Mouse (Mus musculus): ENCODE measurements around the gene Ednrb. TPM values are rescaled to one million over a fixed set of nuclear protein-coding genes. Genes with fewer than 3 reads are reported as not detected.

Ednrb gene
- total and polyA plus RNA-seq, 2 experiments from 2014 or later: 61.8 to 63.6 TPM

- Histone ChIP-seq H3K9me3 (replicated peaks; ENCODE audit: control insufficient read depth, low read length) (no peaks in the 10 kb centered on the region), H3K4me3 (ENCODE audit: low read depth, low read length) (no peak overlapping the region), H3K36me3 (replicated peaks; ENCODE audit: control insufficient read depth, insufficient read depth, low read length) (no peaks in the 10 kb centered on the region), H3K27ac (ENCODE audit: low read depth) (no peak overlapping the region), H3K9ac (replicated peaks; ENCODE audit: low read depth, low read length) (no peak overlapping the region), H3K4me1 (ENCODE audit: control insufficient read depth, insufficient read depth) (no peaks in the 10 kb centered on the region), H3K4me2 (ENCODE audit: low read depth, low read length) (no peak overlapping the region), H3K27me3 (ENCODE audit: control insufficient read depth, insufficient read depth, low read length) (no peaks in the 10 kb centered on the region)
- ATAC-seq (ENCODE audit: insufficient read depth, low read depth) (no peak), DNase-seq (ENCODE audit: low spot score) (no peak)
- 88% methylated on average over 2 of the region's 2 CpGs for WGBS
- TF ChIP-seq EP300 (IDR thresholded peaks at IDR 0.05; ENCODE audit: low read depth) (no peak), CTCF (IDR thresholded peaks at IDR 0.05; ENCODE audit: low read depth) (no peak)
These were observed 32.9 kb upstream of the Ednrb start for GRCm38 (mm10) chr14:103877117-103877516.

- DNase-seq (ENCODE audit: low spot score) (no peak), ATAC-seq (ENCODE audit: insufficient read depth, low read depth) (no peak)
- Histone ChIP-seq H3K4me1 (ENCODE audit: control insufficient read depth, insufficient read depth) (no peaks in the 10 kb centered on the region), H3K27me3 (ENCODE audit: control insufficient read depth, insufficient read depth, low read length) (no peaks in the 10 kb centered on the region), H3K9ac (replicated peaks; ENCODE audit: low read depth, low read length) (no peak overlapping the region), H3K27ac (ENCODE audit: low read depth) (no peak overlapping the region), H3K36me3 (replicated peaks; ENCODE audit: control insufficient read depth, insufficient read depth, low read length) (no peaks in the 10 kb centered on the region), H3K9me3 (replicated peaks; ENCODE audit: control insufficient read depth, low read length) (no peaks in the 10 kb centered on the region), H3K4me3 (ENCODE audit: low read depth, low read length) (no peak overlapping the region), H3K4me2 (ENCODE audit: low read depth, low read length) (no peak overlapping the region)
- 71% methylated on average over 3 of the region's 3 CpGs for WGBS
- TF ChIP-seq CTCF (IDR thresholded peaks at IDR 0.05; ENCODE audit: low read depth) (no peak), EP300 (IDR thresholded peaks at IDR 0.05; ENCODE audit: low read depth) (no peak)
These were observed 32.4 kb upstream of the Ednrb start for GRCm38 (mm10) chr14:103876598-103876997.

GRCm38 (mm10) chr14:103866636-103867035 lies 22.4 kb upstream of the Ednrb start:
- Histone ChIP-seq H3K4me2 (ENCODE audit: low read depth, low read length) (no peak overlapping the region), H3K4me3 (ENCODE audit: low read depth, low read length) (no peak overlapping the region), H3K27ac (ENCODE audit: low read depth) (no peak overlapping the region), H3K4me1 (ENCODE audit: control insufficient read depth, insufficient read depth) (no peaks in the 10 kb centered on the region), H3K9ac (replicated peaks; ENCODE audit: low read depth, low read length) (no peak overlapping the region), H3K27me3 (ENCODE audit: control insufficient read depth, insufficient read depth, low read length) (no peaks in the 10 kb centered on the region), H3K36me3 (replicated peaks; ENCODE audit: control insufficient read depth, insufficient read depth, low read length) (no peaks in the 10 kb centered on the region), H3K9me3 (replicated peaks; ENCODE audit: control insufficient read depth, low read length) (no peaks in the 10 kb centered on the region)
- WGBS: 83% methylated on average over 2 of the region's 2 CpGs
- ATAC-seq (ENCODE audit: insufficient read depth, low read depth) (no peak), DNase-seq (ENCODE audit: low spot score) (no peak)
- no peak for TF ChIP-seq CTCF (IDR thresholded peaks at IDR 0.05; ENCODE audit: low read depth)
- TF ChIP-seq EP300 (IDR thresholded peaks at IDR 0.05; ENCODE audit: low read depth): no peak

GRCm38 (mm10) chr14:103865226-103865625 lies 21.0 kb upstream of the Ednrb start:
- no peaks in the 10 kb centered on the region for H3K9me3 ChIP-seq (replicated peaks; ENCODE audit: control insufficient read depth, low read length)
- H3K4me3 ChIP-seq (ENCODE audit: low read depth, low read length): no peak overlapping the region
- DNase-seq (ENCODE audit: low spot score): no peak
- H3K27me3 ChIP-seq (ENCODE audit: control insufficient read depth, insufficient read depth, low read length): no peaks in the 10 kb centered on the region
- H3K4me1 ChIP-seq (ENCODE audit: control insufficient read depth, insufficient read depth): no peaks in the 10 kb centered on the region
- no peak for ATAC-seq (ENCODE audit: insufficient read depth, low read depth)
- no peak overlapping the region for H3K9ac ChIP-seq (replicated peaks; ENCODE audit: low read depth, low read length)
- no peak overlapping the region for H3K4me2 ChIP-seq (ENCODE audit: low read depth, low read length)
- TF ChIP-seq EP300 (IDR thresholded peaks at IDR 0.05; ENCODE audit: low read depth) (no peak), CTCF (IDR thresholded peaks at IDR 0.05; ENCODE audit: low read depth) (no peak)
- no peak overlapping the region for H3K27ac ChIP-seq (ENCODE audit: low read depth)
- 49% methylated on average over 2 of the region's 2 CpGs for WGBS
- H3K36me3 ChIP-seq (replicated peaks; ENCODE audit: control insufficient read depth, insufficient read depth, low read length): no peaks in the 10 kb centered on the region

- ATAC-seq (ENCODE audit: insufficient read depth, low read depth) (no peak), DNase-seq (ENCODE audit: low spot score) (no peak)
- H3K27ac ChIP-seq (ENCODE audit: low read depth): no peak overlapping the region
- H3K4me1 ChIP-seq (ENCODE audit: control insufficient read depth, insufficient read depth): no peaks in the 10 kb centered on the region
- no peak overlapping the region for H3K9ac ChIP-seq (replicated peaks; ENCODE audit: low read depth, low read length)
- H3K36me3 ChIP-seq (replicated peaks; ENCODE audit: control insufficient read depth, insufficient read depth, low read length): no peaks in the 10 kb centered on the region
- H3K4me3 ChIP-seq (ENCODE audit: low read depth, low read length): no peak overlapping the region
- H3K27me3 ChIP-seq (ENCODE audit: control insufficient read depth, insufficient read depth, low read length): no peaks in the 10 kb centered on the region
- H3K4me2 ChIP-seq (ENCODE audit: low read depth, low read length): no peak overlapping the region
- H3K9me3 ChIP-seq (replicated peaks; ENCODE audit: control insufficient read depth, low read length): no peaks in the 10 kb centered on the region
- TF ChIP-seq EP300 (IDR thresholded peaks at IDR 0.05; ENCODE audit: low read depth): no peak
- no peak for TF ChIP-seq CTCF (IDR thresholded peaks at IDR 0.05; ENCODE audit: low read depth)
- 74% methylated on average over 7 of the region's 7 CpGs for WGBS
These were observed 6.1 kb upstream of the Ednrb start for GRCm38 (mm10) chr14:103850071-103850845.

GRCm38 (mm10) chr14:103845716-103846115 lies 1.5 kb upstream of the Ednrb start:
- H3K9me3 ChIP-seq (replicated peaks; ENCODE audit: control insufficient read depth, low read length): no peaks in the 10 kb centered on the region
- WGBS: 97% methylated on average over 2 of the region's 2 CpGs
- no peaks in the 10 kb centered on the region for H3K4me1 ChIP-seq (ENCODE audit: control insufficient read depth, insufficient read depth)
- no peak overlapping the region for H3K9ac ChIP-seq (replicated peaks; ENCODE audit: low read depth, low read length)
- no peak overlapping the region for H3K4me3 ChIP-seq (ENCODE audit: low read depth, low read length)
- ATAC-seq (ENCODE audit: insufficient read depth, low read depth) (no peak), DNase-seq (ENCODE audit: low spot score) (no peak)
- no peaks in the 10 kb centered on the region for H3K27me3 ChIP-seq (ENCODE audit: control insufficient read depth, insufficient read depth, low read length)
- no peak for TF ChIP-seq CTCF (IDR thresholded peaks at IDR 0.05; ENCODE audit: low read depth)
- no peak for TF ChIP-seq EP300 (IDR thresholded peaks at IDR 0.05; ENCODE audit: low read depth)
- H3K36me3 ChIP-seq (replicated peaks; ENCODE audit: control insufficient read depth, insufficient read depth, low read length): no peaks in the 10 kb centered on the region
- no peak overlapping the region for H3K27ac ChIP-seq (ENCODE audit: low read depth)
- H3K4me2 ChIP-seq (ENCODE audit: low read depth, low read length): no peak overlapping the region

All from heart, postnatal 0 days (tissue).